Mouse (Mus musculus) testis, adult 2 months (tissue): ENCODE results near the gene Sh3bp5. TPM values are rescaled to one million over a fixed set of nuclear protein-coding genes. Genes with fewer than 3 reads are reported as not detected.

Source experiments
- H3K27ac ChIP-seq: fragments of 200-500 bp; 2 replicates; pipeline ENCODE4 v1.5.1; 2012; ENCODE audit warnings: low read depth, low read length; ENCODE audit not compliant: control insufficient read depth, insufficient read depth
- H3K27me3 ChIP-seq: fragments of 200-500 bp; 2 replicates; pipeline ENCODE4 v1.6.1; 2012; ENCODE audit warnings: mild to moderate bottlenecking, low read length, moderate library complexity; ENCODE audit not compliant: control insufficient read depth, insufficient read depth
- H3K36me3 ChIP-seq: fragments of 200-500 bp; 2 replicates; pipeline ENCODE4 v1.6.1; 2012; ENCODE audit warnings: mild to moderate bottlenecking, low read length; ENCODE audit not compliant: control insufficient read depth, insufficient read depth
- H3K4me1 ChIP-seq: fragments of 200-500 bp; 2 replicates; pipeline ENCODE4 v1.6.1; 2012; ENCODE audit warnings: low read length; ENCODE audit not compliant: control insufficient read depth, insufficient read depth
- H3K4me3 ChIP-seq: fragments of 200-500 bp; 2 replicates; pipeline ENCODE4 v1.5.1; 2012; ENCODE audit warnings: low read depth, mild to moderate bottlenecking, low read length, moderate library complexity, mixed read lengths; ENCODE audit not compliant: control insufficient read depth
- CTCF ChIP-seq: fragments of 200-500 bp; IDR thresholded peaks from 2 replicates; pipeline ENCODE4 v1.5.1; 2012; ENCODE audit warnings: low read depth, mild to moderate bottlenecking, inconsistent platforms, low read length, moderate library complexity; ENCODE audit not compliant: control insufficient read depth, insufficient read depth, insufficient replicate concordance
- POLR2A ChIP-seq: fragments of 200-500 bp; IDR thresholded peaks from 2 replicates; pipeline ENCODE4 v1.6.1; 2012; ENCODE audit warnings: low read depth, mild to moderate bottlenecking, inconsistent platforms, low read length, moderate library complexity; ENCODE audit not compliant: control insufficient read depth
- polyA plus RNA-seq: library from polyadenylated mRNA; depleted of rRNA; stranded (reverse); fragments of >200 nt; gene quantifications from 2 replicates; pipeline ENCODE4 v1.2.3, GENCODE M21; 2012

The Sh3bp5 gene
- polyA plus RNA-seq, 1 experiment: 41.2 TPM

DNA sequence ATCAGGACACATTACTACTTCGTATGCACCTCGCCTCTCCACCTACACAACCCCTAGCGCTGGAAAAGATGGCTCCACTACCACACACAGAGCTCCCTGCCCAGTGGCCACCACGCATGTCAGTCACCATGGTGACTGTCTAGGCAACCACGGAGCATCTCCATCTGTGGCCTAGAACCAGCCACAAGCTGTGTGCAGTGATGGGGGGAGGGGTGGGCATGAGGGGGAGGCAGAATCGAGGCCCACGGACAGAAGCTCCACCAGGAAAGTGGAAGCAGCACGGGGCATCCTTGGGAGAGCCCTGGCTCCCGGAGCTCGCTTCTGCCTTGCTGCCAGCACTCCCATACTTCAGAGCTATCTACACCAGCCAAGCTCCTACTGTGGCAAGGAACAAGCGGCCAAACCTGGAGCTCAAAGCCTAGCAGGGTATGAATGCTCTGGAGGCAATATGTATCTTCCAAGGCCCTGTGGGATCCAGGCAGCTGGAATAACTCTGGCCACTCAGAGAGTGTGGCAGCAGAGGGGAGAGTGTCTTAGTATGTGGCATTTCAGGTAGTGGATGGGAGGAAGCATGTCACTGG lies 52.3 kb downstream of the Sh3bp5 start:
- no peak overlapping the region for H3K4me3 ChIP-seq
- no peak overlapping the region for H3K27ac ChIP-seq
- no peak for TF ChIP-seq POLR2A
- TF ChIP-seq CTCF: no peak
- no peaks in the 10 kb centered on the region for H3K27me3 ChIP-seq
- H3K4me1 ChIP-seq: peaks cover 6% of the 10 kb centered on the region; the same call in 1 of the 2 replicates
- no peaks in the 10 kb centered on the region for H3K36me3 ChIP-seq

DNA sequence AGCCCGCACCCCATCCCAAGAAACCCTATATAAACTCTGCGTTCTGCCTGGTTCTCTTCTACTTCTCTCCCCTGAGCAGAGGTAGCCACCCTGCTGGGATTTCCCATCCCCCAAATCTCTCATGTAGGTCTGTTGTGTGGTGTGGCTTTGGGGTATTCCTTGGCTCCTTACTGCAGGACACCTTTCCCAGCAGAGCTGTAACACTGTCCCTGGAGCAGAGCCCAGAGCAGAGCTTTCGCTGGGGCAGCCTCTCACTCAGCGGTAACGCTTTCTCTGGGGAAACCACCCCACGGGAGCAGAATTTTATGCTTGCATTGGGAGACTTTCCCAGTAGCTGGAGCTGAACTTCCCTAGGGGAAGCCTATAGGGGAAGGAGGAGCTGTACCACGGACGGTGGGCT lies 53.6 kb downstream of the Sh3bp5 start:
- H3K4me3 ChIP-seq: no peak overlapping the region
- H3K36me3 ChIP-seq: no peaks in the 10 kb centered on the region
- H3K27ac ChIP-seq: no peak overlapping the region
- TF ChIP-seq CTCF: no peak
- TF ChIP-seq POLR2A: no peak
- peaks cover 6% of the 10 kb centered on the region for H3K4me1 ChIP-seq
- H3K27me3 ChIP-seq: no peaks in the 10 kb centered on the region

DNA sequence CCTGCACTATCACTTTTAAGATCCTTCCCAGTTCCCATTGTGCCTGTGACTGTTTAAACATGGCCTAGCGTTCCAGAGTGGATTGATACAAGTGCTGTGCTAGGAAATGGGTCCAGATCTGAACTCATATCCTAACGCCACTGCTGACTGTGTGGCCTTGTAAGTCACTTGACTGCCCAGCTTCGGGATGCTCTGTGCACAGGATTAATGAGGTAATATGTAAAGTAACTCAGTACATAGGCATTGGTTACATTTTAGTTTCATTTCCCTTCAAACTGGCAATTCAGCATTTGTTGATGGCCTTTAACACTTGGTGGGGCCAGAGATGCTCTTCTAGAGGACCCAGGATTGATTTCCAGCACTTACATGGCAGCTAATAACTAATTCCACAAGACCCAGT lies 59.5 kb downstream of the Sh3bp5 start:
- Histone ChIP-seq H3K27me3 (no peaks in the 10 kb centered on the region), H3K27ac (no peak overlapping the region), H3K36me3 (no peaks in the 10 kb centered on the region), H3K4me1 (no peaks in the 10 kb centered on the region; the same call in 1 of the 2 replicates), H3K4me3 (no peak overlapping the region)
- TF ChIP-seq POLR2A (no peak), CTCF (no peak)

DNA sequence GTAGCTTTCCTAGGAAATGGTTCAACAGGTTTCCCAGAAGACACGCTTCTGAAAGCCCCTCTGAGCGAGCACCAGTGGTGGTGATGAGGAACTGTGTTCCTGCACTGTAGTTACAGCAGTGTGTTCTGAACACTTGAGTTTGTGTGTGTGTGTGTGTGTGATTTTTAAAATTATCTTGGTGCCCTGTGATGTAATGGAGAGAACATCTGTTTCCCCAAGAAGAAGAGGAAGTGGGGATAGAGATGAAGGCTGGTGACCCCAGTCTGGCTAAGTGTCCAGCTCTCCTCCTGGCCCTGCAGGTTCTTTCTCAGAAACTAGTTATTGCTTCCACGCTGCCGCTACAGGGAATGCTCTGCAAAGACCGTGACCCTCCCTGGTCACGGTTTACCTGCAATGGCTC lies 61.5 kb downstream of the Sh3bp5 start:
- Histone ChIP-seq H3K4me1 (no peaks in the 10 kb centered on the region; the same call in 1 of the 2 replicates), H3K27ac (no peak overlapping the region), H3K36me3 (no peaks in the 10 kb centered on the region), H3K27me3 (no peaks in the 10 kb centered on the region), H3K4me3 (no peak overlapping the region)
- no peak for TF ChIP-seq POLR2A

DNA sequence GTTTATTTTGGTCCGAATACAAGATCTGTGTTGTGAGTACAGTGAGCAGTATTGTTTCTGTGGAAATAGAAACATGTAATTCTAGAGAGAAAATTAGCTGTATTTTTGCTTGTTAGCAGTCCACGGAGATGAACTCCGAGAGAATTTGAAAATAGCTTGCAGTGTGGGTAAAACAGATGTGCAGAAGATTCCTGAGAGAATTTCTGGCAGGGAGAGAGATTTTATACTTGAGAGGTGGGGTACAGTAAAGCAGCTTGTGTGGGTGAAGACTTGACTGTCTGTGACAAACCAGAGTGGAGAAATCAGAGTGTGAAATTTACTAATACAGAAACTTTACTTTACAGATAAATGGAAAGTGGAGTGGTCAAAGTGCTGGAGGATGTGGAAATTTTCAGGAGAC lies 66.5 kb downstream of the Sh3bp5 start:
- Histone ChIP-seq H3K4me1 (no peaks in the 10 kb centered on the region), H3K27me3 (no peaks in the 10 kb centered on the region), H3K36me3 (no peaks in the 10 kb centered on the region), H3K27ac (no peak overlapping the region), H3K4me3 (no peak overlapping the region)
- TF ChIP-seq CTCF (no peak), POLR2A (no peak)

DNA sequence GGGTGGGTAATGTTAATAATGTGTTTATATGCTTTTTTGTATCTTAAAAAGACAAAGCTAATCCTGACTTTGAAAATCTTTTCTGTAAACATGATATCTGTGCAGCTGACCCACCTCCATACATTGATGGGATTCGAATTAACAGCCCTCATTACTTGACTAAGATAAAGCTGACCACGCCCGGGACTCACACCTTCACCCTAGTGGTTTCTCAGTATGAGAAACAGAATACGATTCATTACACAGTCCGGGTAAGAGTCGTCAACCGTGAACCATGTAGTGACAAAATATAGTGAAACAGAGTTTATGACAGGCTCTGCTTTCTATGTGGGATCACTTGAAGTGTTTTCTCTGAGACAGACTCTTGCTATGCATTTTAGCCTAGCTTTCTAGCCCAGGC lies 67.9 kb downstream of the Sh3bp5 start:
- TF ChIP-seq POLR2A: no peak
- no peak for TF ChIP-seq CTCF
- no peaks in the 10 kb centered on the region for H3K4me1 ChIP-seq
- H3K27me3 ChIP-seq: no peaks in the 10 kb centered on the region
- peaks cover 1% of the 10 kb centered on the region; the same call in 1 of the 2 replicates for H3K36me3 ChIP-seq
- no peak overlapping the region for H3K4me3 ChIP-seq
- no peak overlapping the region for H3K27ac ChIP-seq

DNA sequence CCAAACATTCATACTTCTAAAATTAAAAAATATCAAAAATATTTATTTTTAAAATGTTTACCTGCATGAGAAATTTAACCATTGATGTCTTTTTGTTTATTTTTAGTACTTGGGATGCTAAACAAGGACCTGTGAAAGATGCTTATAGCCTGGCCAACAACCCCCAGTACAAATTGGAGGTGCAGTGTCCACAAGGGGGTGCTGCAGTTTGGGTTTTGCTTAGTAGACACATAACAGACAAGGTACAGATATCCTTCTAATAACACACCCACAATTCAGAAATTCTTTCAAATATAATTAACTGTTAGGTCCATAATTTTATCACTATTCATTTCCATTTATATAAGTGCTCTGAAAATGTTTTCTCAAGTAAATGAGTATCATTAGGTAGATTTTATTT lies 70.5 kb downstream of the Sh3bp5 start:
- H3K27me3 ChIP-seq: no peaks in the 10 kb centered on the region
- TF ChIP-seq POLR2A: no peak
- no peak for TF ChIP-seq CTCF
- no peak overlapping the region for H3K27ac ChIP-seq
- H3K4me1 ChIP-seq: no peaks in the 10 kb centered on the region
- H3K36me3 ChIP-seq: peaks cover 1% of the 10 kb centered on the region; the same call in 1 of the 2 replicates
- H3K4me3 ChIP-seq: no peak overlapping the region

DNA sequence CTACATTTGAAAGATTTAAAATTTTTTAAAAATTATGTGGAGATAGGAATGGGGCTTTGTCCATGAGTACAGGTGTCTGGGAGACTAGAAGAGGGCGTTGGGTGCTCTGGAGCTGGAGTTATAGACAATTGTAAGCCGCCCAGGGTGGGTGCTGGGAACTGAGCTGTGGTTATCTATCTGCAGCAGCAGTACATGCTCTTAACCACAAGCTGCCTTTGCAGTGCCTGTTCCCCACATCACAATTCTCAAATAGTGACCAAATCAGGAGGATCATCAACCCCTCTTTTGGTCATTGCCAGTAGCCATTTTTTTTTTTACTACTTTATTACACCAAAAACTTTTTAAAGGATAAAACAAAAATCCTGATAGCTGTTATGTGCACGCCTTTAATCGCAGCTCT lies 71.3 kb downstream of the Sh3bp5 start:
- H3K4me1 ChIP-seq: no peaks in the 10 kb centered on the region
- no peaks in the 10 kb centered on the region for H3K27me3 ChIP-seq
- peaks cover 1% of the 10 kb centered on the region; the same call in 1 of the 2 replicates for H3K36me3 ChIP-seq
- no peak overlapping the region for H3K27ac ChIP-seq
- TF ChIP-seq POLR2A: no peak
- TF ChIP-seq CTCF: no peak
- no peak overlapping the region for H3K4me3 ChIP-seq
